Mouse (Mus musculus) CH12.LX (cell line): ENCODE results near the gene Gm9803. TPM values are rescaled to one million over a fixed set of nuclear protein-coding genes. Genes with fewer than 3 reads are reported as not detected.

Experiments used
- DNase-seq: peaks from one replicate; pipeline ENCODE4 v3.0.0-alpha.2; 2013; ENCODE audit errors: extremely low read depth
- H3K27ac ChIP-seq: 2 replicates; pipeline ENCODE4 v1.5.1; 2012; ENCODE audit warnings: low read depth, mild to moderate bottlenecking, control low read depth, moderate library complexity; ENCODE audit not compliant: insufficient read depth
- H3K27me3 ChIP-seq: replicated peaks from 2 replicates; pipeline ENCODE3; 2012; ENCODE audit warnings: inconsistent platforms
- H3K36me3 ChIP-seq, 2 experiments: replicated peaks in 1 of 2; 2 replicates each; pipeline versions ENCODE3 to v1.6.1; 2012; ENCODE audit warnings: inconsistent platforms in 1 of 2, low read length in 1 of 2, mild to moderate bottlenecking in 1 of 2, mixed read lengths in 1 of 2, moderate library complexity in 1 of 2; ENCODE audit not compliant: control insufficient read depth in 1 of 2, insufficient read depth in 1 of 2
- H3K4me1 ChIP-seq, 2 experiments: 2 replicates each; pipeline ENCODE4 v1.6.1; 2012; ENCODE audit warnings: inconsistent platforms in 1 of 2, moderate library complexity in 1 of 2; ENCODE audit not compliant: insufficient read depth in 2 of 2, control insufficient read depth in 1 of 2
- H3K4me2 ChIP-seq: 2 replicates; pipeline ENCODE4 v1.6.1; 2012; ENCODE audit warnings: low read depth, mild to moderate bottlenecking, control low read depth; ENCODE audit not compliant: poor library complexity, insufficient read depth, severe bottlenecking
- H3K4me3 ChIP-seq, 3 experiments: fragments of 150-350 bp in 1 of 3; sonication (generic) in 1 of 3; replicated peaks in 1 of 3; 2 replicates each; pipeline versions ENCODE3 to v1.5.1; 2011 to 2012; ENCODE audit warnings: low read depth in 2 of 3, low read length in 2 of 3, mild to moderate bottlenecking in 2 of 3, moderate library complexity in 2 of 3, control low read depth in 1 of 3, improper control_type of control experiment in 1 of 3, inconsistent platforms in 1 of 3, mixed read lengths in 1 of 3; ENCODE audit not compliant: poor library complexity in 1 of 3
- H3K79me2 ChIP-seq: replicated peaks from 2 replicates; pipeline ENCODE4 v1.6.1; 2012; ENCODE audit warnings: mild to moderate bottlenecking, moderate library complexity; ENCODE audit not compliant: control insufficient read depth, poor library complexity, insufficient read depth, severe bottlenecking; ENCODE audit errors: extremely low read depth
- H3K9ac ChIP-seq: 2 replicates; pipeline ENCODE4 v1.6.1; 2012; ENCODE audit warnings: low read depth, mild to moderate bottlenecking, control low read depth, moderate library complexity; ENCODE audit not compliant: insufficient read depth
- H3K9me3 ChIP-seq: replicated peaks from 2 replicates; pipeline ENCODE3; 2012; ENCODE audit warnings: low read length, inconsistent platforms, mixed read lengths
- CHD1 ChIP-seq: IDR thresholded peaks from 2 replicates; pipeline ENCODE4 v1.6.1; 2012; ENCODE audit warnings: low read depth, low read length, improper control_type of control experiment, inconsistent platforms
- CTCF ChIP-seq, 2 experiments: IDR thresholded peaks in 1 of 2; conservative IDR thresholded peaks in 1 of 2; 2 replicates each; pipeline ENCODE4 v1.5.1; 2011 to 2012; ENCODE audit warnings: low read depth in 2 of 2, low read length in 2 of 2, improper control_type of control experiment in 1 of 2, inconsistent platforms in 1 of 2, mild to moderate bottlenecking in 1 of 2, moderate library complexity in 1 of 2
- E2F4 ChIP-seq: IDR thresholded peaks from 2 replicates; pipeline ENCODE4 v1.6.1; 2011; ENCODE audit warnings: low read depth, low read length, improper control_type of control experiment; ENCODE audit not compliant: insufficient replicate concordance
- EP300 ChIP-seq: IDR thresholded peaks from 2 replicates; pipeline ENCODE4 v1.6.1; 2011; ENCODE audit warnings: low read length, improper control_type of control experiment
- ETS1 ChIP-seq: conservative IDR thresholded peaks from 2 replicates; pipeline ENCODE4 v1.6.1; 2012; ENCODE audit warnings: low read depth, mild to moderate bottlenecking, inconsistent platforms, low read length, improper control_type of control experiment, moderate library complexity
- GABPA ChIP-seq: IDR thresholded peaks from 2 replicates; pipeline ENCODE4 v1.6.1; 2012; ENCODE audit warnings: low read depth, low read length, improper control_type of control experiment, inconsistent platforms; ENCODE audit not compliant: insufficient replicate concordance
- HCFC1 ChIP-seq: IDR thresholded peaks from 2 replicates; pipeline ENCODE4 v1.6.1; 2012; ENCODE audit warnings: low read depth, mild to moderate bottlenecking, inconsistent platforms, low read length, improper control_type of control experiment
- IRF4 ChIP-seq: IDR thresholded peaks from 2 replicates; pipeline ENCODE4 v1.6.1; 2014; ENCODE audit warnings: low read depth, mild to moderate bottlenecking, inconsistent platforms, low read length, improper control_type of control experiment
- JUN ChIP-seq: IDR thresholded peaks from 2 replicates; pipeline ENCODE4 v1.6.1; 2011; ENCODE audit warnings: low read depth, mild to moderate bottlenecking, low read length, improper control_type of control experiment, moderate library complexity; ENCODE audit not compliant: insufficient read depth
- KAT2A ChIP-seq: IDR thresholded peaks from 2 replicates; pipeline ENCODE4 v1.6.1; 2012; ENCODE audit warnings: low read length, improper control_type of control experiment, inconsistent platforms; ENCODE audit not compliant: insufficient replicate concordance
- MAFK ChIP-seq: IDR thresholded peaks from 2 replicates; pipeline ENCODE4 v1.6.1; 2011; ENCODE audit warnings: low read length, improper control_type of control experiment; ENCODE audit not compliant: insufficient replicate concordance
- MAZ ChIP-seq: IDR thresholded peaks from 2 replicates; pipeline ENCODE4 v1.6.1; 2012; ENCODE audit warnings: low read depth, mild to moderate bottlenecking, inconsistent platforms, low read length, improper control_type of control experiment, moderate library complexity
- MEF2A ChIP-seq: IDR thresholded peaks from 2 replicates; pipeline ENCODE4 v1.6.1; 2014; ENCODE audit warnings: low read depth, mild to moderate bottlenecking, inconsistent platforms, low read length, improper control_type of control experiment, borderline replicate concordance
- MXI1 ChIP-seq: IDR thresholded peaks from 2 replicates; pipeline ENCODE4 v1.6.1; 2011; ENCODE audit warnings: mild to moderate bottlenecking, low read depth, low read length, improper control_type of control experiment
- MYC ChIP-seq: IDR thresholded peaks from 2 replicates; pipeline ENCODE4 v1.6.1; 2011; ENCODE audit warnings: low read depth, mild to moderate bottlenecking, improper control_type of control experiment, low read length
- NELFE ChIP-seq: IDR thresholded peaks from 2 replicates; pipeline ENCODE4 v1.6.1; 2011; ENCODE audit warnings: low read depth, low read length, improper control_type of control experiment
- NRF1 ChIP-seq: IDR thresholded peaks from 2 replicates; pipeline ENCODE4 v1.6.1; 2014; ENCODE audit warnings: low read depth, mild to moderate bottlenecking, inconsistent platforms, low read length, improper control_type of control experiment, moderate library complexity
- PAX5 ChIP-seq: IDR thresholded peaks from 2 replicates; pipeline ENCODE4 v1.6.1; 2012; ENCODE audit warnings: low read length, inconsistent platforms, mixed read lengths
- POLR2A ChIP-seq: IDR thresholded peaks from 2 replicates; pipeline ENCODE4 v1.6.1; 2011; ENCODE audit warnings: low read depth, mild to moderate bottlenecking, improper control_type of control experiment, low read length
- POLR2AphosphoS2 ChIP-seq: IDR thresholded peaks from 2 replicates; pipeline ENCODE4 v1.6.1; 2011; ENCODE audit warnings: low read depth, low read length, improper control_type of control experiment
- RAD21 ChIP-seq: IDR thresholded peaks from 2 replicates; pipeline ENCODE4 v1.6.1; 2011; ENCODE audit warnings: low read depth, mild to moderate bottlenecking, low read length, improper control_type of control experiment, moderate library complexity
- RCOR1 ChIP-seq: conservative IDR thresholded peaks from 2 replicates; pipeline ENCODE4 v1.6.1; 2012; ENCODE audit warnings: low read depth, mild to moderate bottlenecking, inconsistent platforms, low read length, improper control_type of control experiment
- SMC3 ChIP-seq: IDR thresholded peaks from 2 replicates; pipeline ENCODE4 v1.6.1; 2011; ENCODE audit warnings: low read depth, low read length, improper control_type of control experiment
- TBP ChIP-seq: conservative IDR thresholded peaks from 2 replicates; pipeline ENCODE4 v1.6.1; 2011; ENCODE audit warnings: low read depth, low read length, improper control_type of control experiment
- TCF12 ChIP-seq: IDR thresholded peaks from 2 replicates; pipeline ENCODE4 v1.6.1; 2014; ENCODE audit warnings: low read depth, mild to moderate bottlenecking, inconsistent platforms, low read length, improper control_type of control experiment
- USF2 ChIP-seq: conservative IDR thresholded peaks from 2 replicates; pipeline ENCODE4 v1.6.1; 2011; ENCODE audit warnings: low read depth, low read length, improper control_type of control experiment
- ZC3H11A ChIP-seq: IDR thresholded peaks from 2 replicates; pipeline ENCODE4 v1.6.1; 2012; ENCODE audit warnings: low read depth, mild to moderate bottlenecking, inconsistent platforms, low read length, improper control_type of control experiment
- ZKSCAN1 ChIP-seq: IDR thresholded peaks from 2 replicates; pipeline ENCODE4 v1.6.1; 2012; ENCODE audit warnings: low read depth, inconsistent platforms, low read length, improper control_type of control experiment, borderline replicate concordance
- ZNF384 ChIP-seq: IDR thresholded peaks from 2 replicates; pipeline ENCODE4 v1.6.1; 2012; ENCODE audit warnings: low read depth, low read length, improper control_type of control experiment, inconsistent platforms
- dilution Hi-C: fragments of 300-500 bp; cut with MboI; formaldehyde crosslinking; loops from 2 replicates; pipeline ENCODE4 v1.14.3; 2020; ENCODE audit warnings: low sequenced_read_pairs; ENCODE audit not compliant: extremely low pct_unique_long_range_greater_than_20kb, extremely low pct_ligation_motif_present
- in situ Hi-C: fragments of 300-500 bp; cut with MboI; formaldehyde crosslinking; loops from 3 replicates; pipeline ENCODE4 v1.14.3; 2019; ENCODE audit warnings: low sequenced_read_pairs, low pct_ligation_motif_present, low pct_unique_long_range_greater_than_20kb, mixed read lengths
- polyA plus RNA-seq: library from polyadenylated mRNA; unstranded; fragments of >175 nt; gene quantifications from 2 replicates; pipeline ENCODE4 v1.2.1, GENCODE M21; 2012; ENCODE audit warnings: low read depth; ENCODE audit not compliant: insufficient read length
- total RNA-seq, 2 experiments: library from RNA; depleted of rRNA; stranded (reverse); fragments of 300-350 nt in 1 of 2; fragments of >200 nt in 1 of 2; gene quantifications; 2 replicates each; pipeline ENCODE4 v1.2.3; 2012 to 2014

The Gm9803 gene
- total and polyA plus RNA-seq, 3 experiments: 23.2 to 120 (median 99.7) TPM

GRCm38 (mm10) chr10:43518368-43518767, 5.5 kb upstream of the Gm9803 start:
- Histone ChIP-seq H3K4me2 (no peak overlapping the region), H3K79me2 (no peaks in the 10 kb centered on the region), H3K36me3 (peaks cover 8 to 15% of the 10 kb centered on the region in 2 experiments), H3K4me1 (peaks cover 3 to 5% of the 10 kb centered on the region in 2 experiments; a peak in 2 of 4 replicates), H3K27ac (no peak overlapping the region), H3K4me3 (no peak overlapping the region), H3K9ac (no peak overlapping the region), H3K27me3 (no peaks in the 10 kb centered on the region), H3K9me3 (no peaks in the 10 kb centered on the region)
- TF ChIP-seq RAD21 (no peak), TCF12 (no peak), EP300 (no peak), ZNF384 (no peak), ETS1 (no peak), MEF2A (no peak), KAT2A (no peak), TBP (no peak), CHD1 (no peak), SMC3 (no peak), USF2 (no peak), MAFK (no peak), PAX5 (no peak), MXI1 (no peak), IRF4 (no peak), GABPA (no peak), NELFE (no peak), NRF1 (no peak), RCOR1 (no peak)
- dilution Hi-C loops: no loop called here
- in situ Hi-C loops: no loop called here
- DNase-seq: no peak

- no peak overlapping the region for H3K27ac ChIP-seq
- H3K4me1 ChIP-seq: peaks cover 3 to 5% of the 10 kb centered on the region in 2 experiments; a peak in 2 of 4 replicates
- H3K36me3 ChIP-seq: peaks cover under 1 to 13% of the 10 kb centered on the region in 2 experiments
- no peaks in the 10 kb centered on the region for H3K79me2 ChIP-seq
- H3K9me3 ChIP-seq: no peaks in the 10 kb centered on the region
- in situ Hi-C loops (no loop called here), dilution Hi-C loops (no loop called here)
- H3K4me3 ChIP-seq: no peak overlapping the region
- no peak overlapping the region for H3K4me2 ChIP-seq
- no peaks in the 10 kb centered on the region for H3K27me3 ChIP-seq
- TF ChIP-seq EP300 (no peak), MEF2A (no peak), ZNF384 (no peak), E2F4 (no peak), MAZ (no peak), ZC3H11A (no peak), RAD21 (no peak), HCFC1 (no peak), NRF1 (no peak), POLR2A (no peak), ZKSCAN1 (no peak), CTCF (conservative IDR thresholded peaks at IDR 0.05 in 1 of 2, IDR thresholded peaks at IDR 0.05 in 1 of 2; ENCODE audit: low read depth in 2 of 2, low read length in 2 of 2) (no peak), IRF4 (no peak), PAX5 (no peak), MYC (no peak), SMC3 (no peak), MAFK (no peak), JUN (no peak), GABPA (no peak), POLR2AphosphoS2 (no peak)
- H3K9ac ChIP-seq: no peak overlapping the region
- DNase-seq: no peak
These were observed 3.9 kb upstream of the Gm9803 start for GRCm38 (mm10) chr10:43519977-43520376.
